Mouse (Mus musculus): ENCODE results near the gene Olfr556.
"Not testable (repeated sequence)": the region's sequence is repeated elsewhere in the genome, so short reads cannot be mapped to it uniquely, and the experiment has no call there.

Olfr556 gene

GRCm38 (mm10) chr7:102664599-102664998 is at the start of gene Olfr556:
Gene Olfr556, plus strand, starts transcription at chr7:102664899.
- DNase-seq, result no peak

- DNase-seq, result no peak
Measured at GRCm38 (mm10) chr7:102618118-102618517, 46.6 kb upstream of the Olfr556 start, which contains the start of gene Olfr553. Gene Olfr553, minus strand, starts transcription at chr7:102618218.

- peak; percentile 66 for DNase-seq
Measured at GRCm38 (mm10) chr7:102619608-102620007, 45.1 kb upstream of the Olfr556 start.

- DNase-seq, result not testable (repeated sequence)
Measured at GRCm38 (mm10) chr7:102620368-102620767, 44.3 kb upstream of the Olfr556 start.

GRCm38 (mm10) chr7:102636665-102637064 is 28.0 kb upstream of the Olfr556 start:
- DNase-seq, result peak; percentile 70

GRCm38 (mm10) chr7:102638132-102638531 is 26.6 kb upstream of the Olfr556 start, which contains the start of gene Olfr554:
Gene Olfr554, plus strand, starts transcription at chr7:102638432.
- no peak for DNase-seq

- not testable (repeated sequence) for DNase-seq
Measured at GRCm38 (mm10) chr7:102644945-102645344, 19.8 kb upstream of the Olfr556 start.

GRCm38 (mm10) chr7:102658523-102658922 is 6.2 kb upstream of the Olfr556 start, which contains the start of gene Olfr555:
Gene Olfr555, plus strand, starts transcription at chr7:102658823.
- DNase-seq, result no peak

- peak; percentile 11 for DNase-seq
Measured at GRCm38 (mm10) chr7:102665378-102665777, 679 bp downstream of the Olfr556 start.

GRCm38 (mm10) chr7:102676225-102676624 is 11.5 kb downstream of the Olfr556 start:
- DNase-seq, result no peak

- DNase-seq, result no peak
Measured at GRCm38 (mm10) chr7:102681916-102682315, 17.2 kb downstream of the Olfr556 start.

GRCm38 (mm10) chr7:102686944-102687501 is 22.3 kb downstream of the Olfr556 start, which contains the start of gene Trim68:
Gene Trim68, minus strand, starts transcription at chr7:102687327.
- DNase-seq, result peak; percentile 94

GRCm38 (mm10) chr7:102695358-102696125 is 30.8 kb downstream of the Olfr556 start, which contains the start of gene Olfr557:
Gene Olfr557, plus strand, starts transcription at chr7:102695910.
- peak; percentile 50 for DNase-seq

GRCm38 (mm10) chr7:102698461-102698860 is 33.8 kb downstream of the Olfr556 start:
- DNase-seq, result no peak

GRCm38 (mm10) chr7:102701915-102702314 is 37.2 kb downstream of the Olfr556 start, which contains the start of gene Olfr558:
Gene Olfr558, plus strand, starts transcription at chr7:102702215.
- DNase-seq, result no peak

GRCm38 (mm10) chr7:102718970-102719369 is 54.3 kb downstream of the Olfr556 start, which contains the start of gene Olfr33:
Gene Olfr33, minus strand, starts transcription at chr7:102719070.
- DNase-seq, result no peak

Data from lung, postnatal 10 days (tissue).